In genomic region chr7:16471549-16471948, GRCm38 (mm10) we compare ENCODE assay signal across 9 mouse cellular contexts. TPM values are rescaled to one million over a fixed set of nuclear protein-coding genes. Genes with fewer than 3 reads are reported as not detected.
DNase-seq lines count a peak whose midpoint lies in the region; ATAC-seq and TF ChIP-seq lines count a peak whose summit lies in the region.
"Had no signal": no experiment of that assay in that cellular context is flagged by ENCODE, and none has a peak within 500 bp of the region (broad histone marks: within the 10 kb centered on the region; RNA-seq: fewer than 3 reads in every experiment).

No protein-coding gene starts in this region.

- no peak overlapping the region for H3K9ac ChIP-seq in liver, adult 2 months (ENCODE audit: low read depth, low read length)
- H3K9ac ChIP-seq in liver, embryonic 12.5 days = no peak overlapping the region

- no peak for TF ChIP-seq POLR2A in liver, adult 2 months (IDR thresholded peaks at IDR 0.05; ENCODE audit: extremely low read depth, insufficient read depth, low read length)

- no peak for ATAC-seq in liver, embryonic 12.5 days

- peaks cover 15% of the 10 kb centered on the region for H3K27me3 ChIP-seq in liver, adult 2 months (ENCODE audit: control insufficient read depth, insufficient read depth, low read length)
- H3K27me3 ChIP-seq in liver, embryonic 12.5 days (replicated peaks) = peaks cover 87% of the 10 kb centered on the region

- TF ChIP-seq CTCF in liver, adult 2 months (IDR thresholded peaks at IDR 0.05; ENCODE audit: low read depth, low read length) = peak; percentile 29; the same call in 1 of the 2 replicates

- DNase-seq in adrenal gland, postnatal 10 days = peak; percentile 30
- no peak for DNase-seq in adrenal gland, postnatal 25 days
- DNase-seq in liver, adult 2 months (ENCODE audit: extremely low read depth, low read depth, low spot score) = no peak
- DNase-seq in NIH3T3 (ENCODE audit: low read depth) = peak; percentile 61
- peak; percentile 29 for DNase-seq in lung, postnatal 14 days
- DNase-seq in ovary, postnatal 14 days (ENCODE audit: low spot score) = no peak
- no peak for DNase-seq in ovary, postnatal 10 days (ENCODE audit: low spot score)
- DNase-seq: heart, postnatal 10 days had no signal

- WGBS in liver, adult 2 months = 62% methylated on average over 9 of the region's 9 CpGs
- 28% methylated on average over 9 of the region's 9 CpGs for WGBS in liver, embryonic 12.5 days (ENCODE audit: insufficient replicate concordance)

- no peaks in the 10 kb centered on the region for H3K36me3 ChIP-seq in liver, adult 2 months (ENCODE audit: control insufficient read depth, insufficient read depth, low read length)
- no peaks in the 10 kb centered on the region for H3K36me3 ChIP-seq in liver, embryonic 12.5 days

- H3K27ac ChIP-seq in liver, adult 2 months (replicated peaks; ENCODE audit: insufficient read depth, low read depth, low read length) = no peak overlapping the region
- H3K27ac ChIP-seq in liver, embryonic 12.5 days = no peak overlapping the region

- H3K4me3 ChIP-seq in liver, adult 2 months (ENCODE audit: insufficient read depth, low read depth, low read length) = no peak overlapping the region
- no peak overlapping the region for H3K4me3 ChIP-seq in liver, embryonic 12.5 days

- H3K4me1 ChIP-seq in liver, adult 2 months (ENCODE audit: control insufficient read depth, insufficient read depth, low read length) = no peaks in the 10 kb centered on the region
- peaks cover 21% of the 10 kb centered on the region for H3K4me1 ChIP-seq in liver, embryonic 12.5 days

- no peak overlapping the region for H3K4me2 ChIP-seq in liver, embryonic 12.5 days

- H3K9me3 ChIP-seq in liver, embryonic 12.5 days (replicated peaks) = no peaks in the 10 kb centered on the region

- H3K79me2 ChIP-seq in liver, adult 2 months (ENCODE audit: control insufficient read depth, insufficient read depth, low read length) = no peaks in the 10 kb centered on the region

RNA-seq across cellular contexts. Expression of gene Npas1, which starts 6.0 kb away (rescaled TPM):
- total RNA-seq in adrenal gland, postnatal 10 days (2021) = not detected
- total RNA-seq in adrenal gland, postnatal 25 days (2021) = not detected in 2 replicates
- not detected in 2 replicates for total RNA-seq in liver, adult 2 months (2014; rRNA removed)
- not detected in 2 replicates for polyA plus RNA-seq in liver, adult 2 months (2012; rRNA removed)
- 0.33 and 0.36 TPM in 2 replicates for polyA plus RNA-seq in liver, embryonic 12.5 days (2016; fragmentation: Nextera tagmentation; extraction: Ambion mirVana)
- total RNA-seq: heart, postnatal 10 days had no signal

RNA-seq across cellular contexts. Expression of gene Tmem160, which starts 19.0 kb away (rescaled TPM):
- 10 to 100 TPM; 43.9 to 46.8 TPM for total RNA-seq in adrenal gland, postnatal 10 days (2021)
- 62.2 and 70.3 TPM in 2 replicates for total RNA-seq in adrenal gland, postnatal 25 days (2021)
- 31.7 and 32.0 TPM in 2 replicates for total RNA-seq in liver, adult 2 months (2014; rRNA removed)
- polyA plus RNA-seq in liver, adult 2 months (2012; rRNA removed) = 114 and 128 TPM in 2 replicates
- polyA plus RNA-seq in liver, embryonic 12.5 days (2016; fragmentation: Nextera tagmentation; extraction: Ambion mirVana) = 43.9 and 48.0 TPM in 2 replicates

Comparison
In these comparisons a context has a peak if more than half of its experiments do, and no peak if none do; other contexts are left out.
1. DNase-seq: peak in adrenal gland, postnatal 10 days (single experiment), NIH3T3 (single experiment) and lung, postnatal 14 days (single experiment); none in adrenal gland, postnatal 25 days (single experiment), liver, adult 2 months (single experiment), ovary, postnatal 14 days (single experiment) and ovary, postnatal 10 days (single experiment).